ENCODE assay signal across 28 mouse cellular contexts in genomic region chr16:40593161-40593560, GRCm38 (mm10).
DNase-seq lines count a peak whose midpoint lies in the region; ATAC-seq and TF ChIP-seq lines count a peak whose summit lies in the region.
"Had no signal": no experiment of that assay in that cellular context is flagged by ENCODE, and none has a peak within 500 bp of the region (broad histone marks: within the 10 kb centered on the region; RNA-seq: fewer than 3 reads in every experiment).

No protein-coding gene starts in this region.

- H3K9me3 ChIP-seq in intestine, embryonic 15.5 days, result no peaks in the 10 kb centered on the region
- H3K9me3 ChIP-seq in intestine, postnatal 0 days (ENCODE audit: control insufficient read depth), result no peaks in the 10 kb centered on the region
- no peaks in the 10 kb centered on the region for H3K9me3 ChIP-seq in neural tube, embryonic 12.5 days
- no peaks in the 10 kb centered on the region for H3K9me3 ChIP-seq in neural tube, embryonic 15.5 days (replicated peaks)
- H3K9me3 ChIP-seq in neural tube, embryonic 14.5 days (ENCODE audit: control insufficient read depth, low read length), result no peaks in the 10 kb centered on the region
- H3K9me3 ChIP-seq: embryonic facial prominence, embryonic 13.5 days; embryonic facial prominence, embryonic 15.5 days; forebrain, embryonic 10.5 days; forebrain, embryonic 12.5 days had no signal

- no peak for DNase-seq in layer of hippocampus, adult 2 months (ENCODE audit: low spot score in 2 of 2)
- DNase-seq: adrenal gland, adult 2 months; adrenal gland, postnatal 10 days; adrenal gland, postnatal 25 days; B cell, adult 2 months; cerebellum, adult 11 months; cerebellum, adult 18-20 months; cerebellum, adult 8-10 months; cerebellum, adult 9-11 months; cerebellum, postnatal 14 days; cerebellum, postnatal 36 days; embryo, embryonic 11 days had no signal

- peak; percentile 28; the same call in 1 of the 2 replicates for ATAC-seq in intestine, embryonic 15.5 days
- ATAC-seq in intestine, postnatal 0 days, result no peak
- peak; percentile 58; the same call in 1 of the 2 replicates for ATAC-seq in neural tube, embryonic 12.5 days (ENCODE audit: low FRiP score, low read depth)
- no peak for ATAC-seq in neural tube, embryonic 15.5 days (ENCODE audit: low FRiP score)
- ATAC-seq in neural tube, embryonic 14.5 days (ENCODE audit: low read depth), result peak; percentile 44; the same call in 1 of the 2 replicates
- ATAC-seq: CD4-positive, CD25-positive, alpha-beta regulatory T cell, adult 4 months; forebrain, embryonic 14.5 days; forebrain, embryonic 16.5 days; Patski had no signal

- H3K4me2 ChIP-seq in intestine, embryonic 15.5 days (replicated peaks), result no peak overlapping the region
- no peak overlapping the region for H3K4me2 ChIP-seq in intestine, postnatal 0 days (replicated peaks; ENCODE audit: low read depth)
- H3K4me2 ChIP-seq in neural tube, embryonic 12.5 days (replicated peaks), result no peak overlapping the region
- H3K4me2 ChIP-seq in neural tube, embryonic 15.5 days, result no peak overlapping the region
- H3K4me2 ChIP-seq in neural tube, embryonic 14.5 days (ENCODE audit: low read depth, low read length), result no peak overlapping the region
- H3K4me2 ChIP-seq: embryonic facial prominence, embryonic 13.5 days; embryonic facial prominence, embryonic 15.5 days; forebrain, embryonic 12.5 days had no signal

- no peaks in the 10 kb centered on the region for H3K4me1 ChIP-seq in intestine, embryonic 15.5 days (replicated peaks)
- H3K4me1 ChIP-seq in intestine, postnatal 0 days (replicated peaks; ENCODE audit: control insufficient read depth, insufficient read depth, low read length), result no peaks in the 10 kb centered on the region
- no peaks in the 10 kb centered on the region for H3K4me1 ChIP-seq in neural tube, embryonic 12.5 days
- H3K4me1 ChIP-seq in neural tube, embryonic 15.5 days, result peaks cover 6% of the 10 kb centered on the region; the same call in 1 of the 2 replicates
- no peaks in the 10 kb centered on the region for H3K4me1 ChIP-seq in neural tube, embryonic 14.5 days (ENCODE audit: control insufficient read depth, insufficient read depth, low read length)
- H3K4me1 ChIP-seq: embryonic facial prominence, embryonic 13.5 days; embryonic facial prominence, embryonic 15.5 days had no signal

- H3K36me3 ChIP-seq in intestine, embryonic 15.5 days, result no peaks in the 10 kb centered on the region
- no peaks in the 10 kb centered on the region for H3K36me3 ChIP-seq in intestine, postnatal 0 days (ENCODE audit: control insufficient read depth, insufficient read depth)
- no peaks in the 10 kb centered on the region for H3K36me3 ChIP-seq in neural tube, embryonic 12.5 days
- no peaks in the 10 kb centered on the region for H3K36me3 ChIP-seq in neural tube, embryonic 15.5 days
- no peaks in the 10 kb centered on the region for H3K36me3 ChIP-seq in neural tube, embryonic 14.5 days (ENCODE audit: control insufficient read depth, insufficient read depth, low read length)
- H3K36me3 ChIP-seq: embryonic facial prominence, embryonic 13.5 days; embryonic facial prominence, embryonic 15.5 days; forebrain, embryonic 10.5 days; forebrain, embryonic 12.5 days; G1E had no signal

- no peaks in the 10 kb centered on the region for H3K27me3 ChIP-seq in intestine, embryonic 15.5 days (replicated peaks)
- no peaks in the 10 kb centered on the region for H3K27me3 ChIP-seq in intestine, postnatal 0 days (replicated peaks; ENCODE audit: control insufficient read depth, insufficient read depth, low read length)
- H3K27me3 ChIP-seq in neural tube, embryonic 12.5 days (replicated peaks), result no peaks in the 10 kb centered on the region
- H3K27me3 ChIP-seq in neural tube, embryonic 15.5 days (replicated peaks), result no peaks in the 10 kb centered on the region
- no peaks in the 10 kb centered on the region for H3K27me3 ChIP-seq in neural tube, embryonic 14.5 days (ENCODE audit: control insufficient read depth, insufficient read depth, low read length)
- H3K27me3 ChIP-seq: CH12.LX; embryonic facial prominence, embryonic 13.5 days; embryonic facial prominence, embryonic 15.5 days; forebrain, embryonic 12.5 days; Patski had no signal

- no peak overlapping the region for H3K9ac ChIP-seq in intestine, embryonic 15.5 days
- no peak overlapping the region for H3K9ac ChIP-seq in intestine, postnatal 0 days (ENCODE audit: low read depth, low read length)
- H3K9ac ChIP-seq in neural tube, embryonic 12.5 days, result no peak overlapping the region
- no peak overlapping the region for H3K9ac ChIP-seq in neural tube, embryonic 15.5 days (replicated peaks)
- no peak overlapping the region for H3K9ac ChIP-seq in neural tube, embryonic 14.5 days (replicated peaks; ENCODE audit: low read depth, low read length)
- H3K9ac ChIP-seq: embryonic facial prominence, embryonic 13.5 days; embryonic facial prominence, embryonic 15.5 days; forebrain, embryonic 12.5 days had no signal

- TF ChIP-seq CTCF in intestine, postnatal 0 days (IDR thresholded peaks at IDR 0.05; ENCODE audit: low read depth), result no peak
- TF ChIP-seq CTCF in layer of hippocampus, adult 2 months (conservative IDR thresholded peaks at IDR 0.05), result no peak

- 63% methylated on average over 6 of the region's 6 CpGs for WGBS in intestine, embryonic 15.5 days
- 62% methylated on average over 6 of the region's 6 CpGs for WGBS in intestine, postnatal 0 days
- 41% methylated on average over 6 of the region's 6 CpGs for WGBS in neural tube, embryonic 12.5 days
- WGBS in neural tube, embryonic 15.5 days, result 27% methylated on average over 6 of the region's 6 CpGs
- WGBS in neural tube, embryonic 14.5 days, result 31% methylated on average over 6 of the region's 6 CpGs

- no peak overlapping the region for H3K4me3 ChIP-seq in intestine, embryonic 15.5 days (replicated peaks)
- H3K4me3 ChIP-seq in intestine, postnatal 0 days (ENCODE audit: low read depth, low read length), result no peak overlapping the region
- no peak overlapping the region for H3K4me3 ChIP-seq in neural tube, embryonic 12.5 days
- H3K4me3 ChIP-seq in neural tube, embryonic 15.5 days (replicated peaks), result no peak overlapping the region
- no peak overlapping the region for H3K4me3 ChIP-seq in neural tube, embryonic 14.5 days (ENCODE audit: low read depth, low read length)
- H3K4me3 ChIP-seq in layer of hippocampus, adult 2 months, result no peak overlapping the region
- H3K4me3 ChIP-seq: embryonic facial prominence, embryonic 13.5 days; embryonic facial prominence, embryonic 15.5 days; erythroblast, embryonic 14.5 days; forebrain, embryonic 10.5 days; forebrain, embryonic 12.5 days had no signal

- H3K27ac ChIP-seq in intestine, embryonic 15.5 days, result no peak overlapping the region
- no peak overlapping the region for H3K27ac ChIP-seq in intestine, postnatal 0 days (ENCODE audit: low read depth, low read length)
- H3K27ac ChIP-seq in neural tube, embryonic 12.5 days, result no peak overlapping the region
- no peak overlapping the region for H3K27ac ChIP-seq in neural tube, embryonic 15.5 days (replicated peaks)
- H3K27ac ChIP-seq in neural tube, embryonic 14.5 days (ENCODE audit: low read depth, low read length), result no peak overlapping the region
- H3K27ac ChIP-seq in layer of hippocampus, adult 2 months, result no peak overlapping the region
- H3K27ac ChIP-seq: embryonic facial prominence, embryonic 13.5 days; embryonic facial prominence, embryonic 15.5 days; forebrain, embryonic 10.5 days; forebrain, embryonic 12.5 days had no signal

Comparison
In these comparisons a context has a peak if more than half of its experiments do, and no peak if none do; other contexts are left out.
1. ATAC-seq: peak in intestine, embryonic 15.5 days (single experiment), neural tube, embryonic 12.5 days (single experiment) and neural tube, embryonic 14.5 days (single experiment); none in intestine, postnatal 0 days (single experiment) and neural tube, embryonic 15.5 days (single experiment).